Mouse (Mus musculus) liver, embryonic 12.5 days (tissue): ENCODE results near the gene Synpo2l. TPM values are rescaled to one million over a fixed set of nuclear protein-coding genes. Genes with fewer than 3 reads are reported as not detected.
"Not testable (repeated sequence)": the region's sequence is repeated elsewhere in the genome, so short reads cannot be mapped to it uniquely, and the experiment has no call there.

ENCODE experiments used
- ATAC-seq: fragments of 200-750 bp; cut with Nextera tagmentation; 2 replicates; pipeline ENCODE4 v1.8.0; 2017; ENCODE audit warnings: moderate number of reproducible peaks, mild to moderate bottlenecking, moderate library complexity
- H3K27ac ChIP-seq: fragments of 300-500 bp; sonication (generic); 2 replicates; pipeline ENCODE4 v1.5.1; 2016; ENCODE audit warnings: mild to moderate bottlenecking
- H3K27me3 ChIP-seq: fragments of 300-500 bp; sonication (generic); replicated peaks from 2 replicates; pipeline ENCODE4 v1.6.1; 2016; ENCODE audit warnings: mild to moderate bottlenecking, moderate library complexity
- H3K36me3 ChIP-seq: fragments of 300-500 bp; sonication (generic); 2 replicates; pipeline ENCODE4 v1.6.1; 2016; ENCODE audit warnings: mild to moderate bottlenecking, moderate library complexity
- H3K4me1 ChIP-seq: fragments of 300-500 bp; sonication (generic); 2 replicates; pipeline ENCODE4 v1.6.1; 2016
- H3K4me2 ChIP-seq: fragments of 300-500 bp; sonication (generic); 2 replicates; pipeline ENCODE4 v1.6.1; 2016; ENCODE audit warnings: mild to moderate bottlenecking, moderate library complexity
- H3K4me3 ChIP-seq: fragments of 300-500 bp; sonication (generic); 2 replicates; pipeline ENCODE4 v1.5.1; 2016; ENCODE audit warnings: mild to moderate bottlenecking, moderate library complexity
- H3K9ac ChIP-seq: fragments of 300-500 bp; sonication (generic); 2 replicates; pipeline ENCODE4 v1.6.1; 2016; ENCODE audit warnings: mild to moderate bottlenecking, moderate library complexity
- H3K9me3 ChIP-seq: fragments of 300-500 bp; sonication (generic); replicated peaks from 2 replicates; pipeline ENCODE4 v1.6.1; 2016; ENCODE audit warnings: mild to moderate bottlenecking, moderate library complexity
- WGBS: fragments of 180-500 bp; shearing (Covaris S2); methylation state at CpG from one replicate; pipeline ENCODE4 v1.1.7; 2016; ENCODE audit not compliant: insufficient replicate concordance; 5-methylcytosine and 5-hydroxymethylcytosine counted together
- polyA plus RNA-seq: library from polyadenylated mRNA; unstranded; fragments of >200 nt; fragmentation: Nextera tagmentation; extraction: Ambion mirVana; gene quantifications from 2 replicates; pipeline ENCODE4 v1.2.1, GENCODE M21; 2016

Gene Synpo2l
- polyA plus RNA-seq, 1 experiment from 2014 or later: 0.25 TPM

GRCm38 (mm10) chr14:20638702-20639101, 29.5 kb downstream of the Synpo2l start:
- Histone ChIP-seq H3K4me1 (peaks cover 35% of the 10 kb centered on the region), H3K9me3 (no peaks in the 10 kb centered on the region), H3K27ac (no peak overlapping the region), H3K4me2 (no peak overlapping the region), H3K9ac (no peak overlapping the region), H3K27me3 (no peaks in the 10 kb centered on the region), H3K4me3 (no peak overlapping the region), H3K36me3 (no peaks in the 10 kb centered on the region)
- 81% methylated on average over 6 of the region's 6 CpGs for WGBS
- no peak for ATAC-seq

- Histone ChIP-seq H3K27ac (no peak overlapping the region), H3K36me3 (no peaks in the 10 kb centered on the region), H3K4me3 (no peak overlapping the region), H3K9ac (no peak overlapping the region), H3K27me3 (no peaks in the 10 kb centered on the region), H3K4me1 (peaks cover 35% of the 10 kb centered on the region), H3K4me2 (no peak overlapping the region), H3K9me3 (no peaks in the 10 kb centered on the region)
- ATAC-seq: no peak
- 57% methylated on average over 2 of the region's 2 CpGs for WGBS
These were observed 30.2 kb downstream of the Synpo2l start for GRCm38 (mm10) chr14:20637818-20638574.

GRCm38 (mm10) chr14:20636968-20637367, 31.2 kb downstream of the Synpo2l start:
- H3K9me3 ChIP-seq, H3K27ac ChIP-seq, H3K27me3 ChIP-seq, H3K4me3 ChIP-seq, H3K9ac ChIP-seq, H3K36me3 ChIP-seq, H3K4me2 ChIP-seq, ATAC-seq: not testable (repeated sequence)
- 86% methylated on average over 3 of the region's 3 CpGs for WGBS
- peaks cover 30% of the 10 kb centered on the region for H3K4me1 ChIP-seq

GRCm38 (mm10) chr14:20635546-20635945, 32.6 kb downstream of the Synpo2l start:
- H3K27ac ChIP-seq: no peak overlapping the region
- WGBS: 47% methylated on average over 2 of the region's 2 CpGs
- peaks cover 25% of the 10 kb centered on the region for H3K4me1 ChIP-seq
- H3K36me3 ChIP-seq: no peaks in the 10 kb centered on the region
- no peaks in the 10 kb centered on the region for H3K27me3 ChIP-seq
- H3K9me3 ChIP-seq: no peaks in the 10 kb centered on the region
- H3K9ac ChIP-seq: no peak overlapping the region
- ATAC-seq: no peak
- H3K4me3 ChIP-seq: no peak overlapping the region
- no peak overlapping the region for H3K4me2 ChIP-seq

- H3K9ac ChIP-seq: no peak overlapping the region
- no peak overlapping the region for H3K4me3 ChIP-seq
- H3K36me3 ChIP-seq: no peaks in the 10 kb centered on the region
- no peaks in the 10 kb centered on the region for H3K9me3 ChIP-seq
- no peak for ATAC-seq
- 43% methylated on average over 4 of the region's 4 CpGs for WGBS
- no peak overlapping the region for H3K27ac ChIP-seq
- peaks cover 7% of the 10 kb centered on the region for H3K4me1 ChIP-seq
- H3K27me3 ChIP-seq: no peaks in the 10 kb centered on the region
- H3K4me2 ChIP-seq: no peak overlapping the region
These were observed 36.9 kb downstream of the Synpo2l start for GRCm38 (mm10) chr14:20631253-20631652.

- H3K4me3 ChIP-seq: no peak overlapping the region
- 63% methylated on average over 3 of the region's 3 CpGs for WGBS
- H3K9ac ChIP-seq: no peak overlapping the region
- H3K36me3 ChIP-seq: no peaks in the 10 kb centered on the region
- peaks cover 9% of the 10 kb centered on the region for H3K4me1 ChIP-seq
- H3K4me2 ChIP-seq: no peak overlapping the region
- no peak for ATAC-seq
- H3K9me3 ChIP-seq: no peaks in the 10 kb centered on the region
- H3K27me3 ChIP-seq: no peaks in the 10 kb centered on the region
- H3K27ac ChIP-seq: no peak overlapping the region
These were observed 41.2 kb downstream of the Synpo2l start for GRCm38 (mm10) chr14:20626971-20627370.

GRCm38 (mm10) chr14:20626447-20626846, 41.7 kb downstream of the Synpo2l start:
- no peak overlapping the region for H3K4me3 ChIP-seq
- no peaks in the 10 kb centered on the region for H3K36me3 ChIP-seq
- no peak overlapping the region for H3K4me2 ChIP-seq
- no peaks in the 10 kb centered on the region for H3K9me3 ChIP-seq
- no peaks in the 10 kb centered on the region for H3K27me3 ChIP-seq
- 68% methylated on average over 2 of the region's 2 CpGs for WGBS
- no peak overlapping the region for H3K9ac ChIP-seq
- no peak overlapping the region for H3K27ac ChIP-seq
- peaks cover 11% of the 10 kb centered on the region for H3K4me1 ChIP-seq
- no peak for ATAC-seq

GRCm38 (mm10) chr14:20622907-20623306, 45.2 kb downstream of the Synpo2l start:
- Histone ChIP-seq H3K27ac (no peak overlapping the region), H3K36me3 (no peaks in the 10 kb centered on the region), H3K9ac (no peak overlapping the region), H3K4me2 (no peak overlapping the region), H3K9me3 (no peaks in the 10 kb centered on the region), H3K27me3 (no peaks in the 10 kb centered on the region), H3K4me3 (no peak overlapping the region), H3K4me1 (peaks cover 18% of the 10 kb centered on the region)
- 74% methylated on average over 3 of the region's 3 CpGs for WGBS
- ATAC-seq: no peak

- no peak overlapping the region for H3K4me3 ChIP-seq
- peaks cover 18% of the 10 kb centered on the region for H3K4me1 ChIP-seq
- no peak; the same call in 1 of the 2 replicates for ATAC-seq
These were observed 45.7 kb downstream of the Synpo2l start for GRCm38 (mm10) chr14:20622412-20622811.

GRCm38 (mm10) chr14:20621903-20622302, 46.3 kb downstream of the Synpo2l start:
- Histone ChIP-seq H3K4me3 (no peak overlapping the region), H3K27ac (no peak overlapping the region), H3K4me1 (peaks cover 21% of the 10 kb centered on the region), H3K9ac (no peak overlapping the region), H3K36me3 (no peaks in the 10 kb centered on the region), H3K27me3 (no peaks in the 10 kb centered on the region), H3K4me2 (no peak overlapping the region), H3K9me3 (no peaks in the 10 kb centered on the region)
- 78% methylated on average over 2 of the region's 2 CpGs for WGBS
- ATAC-seq: no peak

More at GRCm38 (mm10) chr14:20622412-20622811, 45.7 kb downstream of the Synpo2l start:
- H3K9me3 ChIP-seq: no peaks in the 10 kb centered on the region
- H3K9ac ChIP-seq: no peak overlapping the region
- H3K27ac ChIP-seq: no peak overlapping the region
- H3K36me3 ChIP-seq: no peaks in the 10 kb centered on the region
- H3K4me2 ChIP-seq: no peak overlapping the region
- WGBS: 36% methylated on average over 2 of the region's 2 CpGs
- no peaks in the 10 kb centered on the region for H3K27me3 ChIP-seq

GRCm38 (mm10) chr14:20619131-20619530, 49.0 kb downstream of the Synpo2l start:
- Histone ChIP-seq H3K27ac (no peak overlapping the region), H3K4me1 (peaks cover 46% of the 10 kb centered on the region), H3K4me3 (no peak overlapping the region), H3K9me3 (no peaks in the 10 kb centered on the region), H3K9ac (no peak overlapping the region), H3K4me2 (no peak overlapping the region), H3K36me3 (no peaks in the 10 kb centered on the region), H3K27me3 (no peaks in the 10 kb centered on the region)
- ATAC-seq: no peak

- ATAC-seq: no peak
- 36% methylated on average over 5 of the region's 5 CpGs for WGBS
- H3K27me3 ChIP-seq: no peaks in the 10 kb centered on the region
- peaks cover 46% of the 10 kb centered on the region for H3K4me1 ChIP-seq
- H3K36me3 ChIP-seq: no peaks in the 10 kb centered on the region
- H3K9ac ChIP-seq: no peak overlapping the region
- peak overlapping the region; percentile 27; the same call in 1 of the 2 replicates for H3K4me2 ChIP-seq
- no peak overlapping the region for H3K4me3 ChIP-seq
- H3K27ac ChIP-seq: no peak overlapping the region
- H3K9me3 ChIP-seq: no peaks in the 10 kb centered on the region
These were observed 49.9 kb downstream of the Synpo2l start for GRCm38 (mm10) chr14:20618211-20618610.

- H3K27ac ChIP-seq: no peak overlapping the region
- 55% methylated on average over 2 of the region's 2 CpGs for WGBS
- H3K4me3 ChIP-seq: no peak overlapping the region
- no peaks in the 10 kb centered on the region for H3K27me3 ChIP-seq
- no peaks in the 10 kb centered on the region for H3K9me3 ChIP-seq
- H3K4me1 ChIP-seq: peaks cover 40% of the 10 kb centered on the region
- no peak for ATAC-seq
- no peaks in the 10 kb centered on the region for H3K36me3 ChIP-seq
- no peak overlapping the region for H3K4me2 ChIP-seq
- H3K9ac ChIP-seq: no peak overlapping the region
These were observed 51.7 kb downstream of the Synpo2l start for GRCm38 (mm10) chr14:20616421-20616820.
